Mouse (Mus musculus) liver, embryonic 15.5 days (tissue): ENCODE measurements around the gene Clic1. TPM values are rescaled to one million over a fixed set of nuclear protein-coding genes. Genes with fewer than 3 reads are reported as not detected.

Experiments
- polyA plus RNA-seq: library from polyadenylated mRNA; unstranded; fragments of >200 nt; fragmentation: Nextera tagmentation; extraction: Ambion mirVana; gene quantifications from 2 replicates; pipeline ENCODE4 v1.2.1, GENCODE M21; 2015

The Clic1 gene
- polyA plus RNA-seq, 1 experiment from 2014 or later = 122 TPM

Other genes starting within 250 kb of the Clic1 start
- 0.24 and 0.50 TPM in 2 replicates for gene Cyp21a1, start 245.4 kb upstream of the Clic1 start, polyA plus RNA-seq
- gene Stk19, start 213.0 kb upstream of the Clic1 start, polyA plus RNA-seq = 12.0 and 14.1 TPM in 2 replicates
- gene Dxo, start 212.9 kb upstream of the Clic1 start, polyA plus RNA-seq = 29.8 and 31.2 TPM in 2 replicates
- gene Skiv2l, start 199.8 kb upstream of the Clic1 start, polyA plus RNA-seq = 24.5 and 29.2 TPM in 2 replicates
- 45.6 and 46.7 TPM in 2 replicates for gene Nelfe, start 199.6 kb upstream of the Clic1 start, polyA plus RNA-seq
- gene Cfb, start 187.4 kb upstream of the Clic1 start, polyA plus RNA-seq = 281 and 374 TPM in 2 replicates
- gene Zbtb12, start 170.5 kb upstream of the Clic1 start, polyA plus RNA-seq = 0.41 and 0.64 TPM in 2 replicates
- gene Gm20547, start 167.9 kb upstream of the Clic1 start, polyA plus RNA-seq = 0.07 TPM in 1 of 2 replicates, not detected in the other
- 25.2 and 26.5 TPM in 2 replicates for gene C2, start 151.7 kb upstream of the Clic1 start, polyA plus RNA-seq
- 14.6 and 15.1 TPM in 2 replicates for gene Ehmt2, start 151.5 kb upstream of the Clic1 start, polyA plus RNA-seq
- 3.0 and 3.1 TPM in 2 replicates for gene Slc44a4, start 135.5 kb upstream of the Clic1 start, polyA plus RNA-seq
- 17.1 and 19.8 TPM in 2 replicates for gene Neu1, start 118.7 kb upstream of the Clic1 start, polyA plus RNA-seq
- 0.06 and 0.14 TPM in 2 replicates for gene Hspa1b, start 90.7 kb upstream of the Clic1 start, polyA plus RNA-seq
- gene Gm20481, start 80.1 kb upstream of the Clic1 start, polyA plus RNA-seq = 0.32 TPM in 1 of 2 replicates, not detected in the other
- 0.96 and 1.6 TPM in 2 replicates for gene Hspa1a, start 77.8 kb upstream of the Clic1 start, polyA plus RNA-seq
- gene Hspa1l, start 77.3 kb upstream of the Clic1 start, polyA plus RNA-seq = 0.25 and 0.31 TPM in 2 replicates
- 120 and 123 TPM in 2 replicates for gene Lsm2, start 68.1 kb upstream of the Clic1 start, polyA plus RNA-seq
- gene Vars, start 49.0 kb upstream of the Clic1 start, polyA plus RNA-seq = 99.0 and 133 TPM in 2 replicates
- 0.09 and 0.12 TPM in 2 replicates for gene Vwa7, start 33.4 kb upstream of the Clic1 start, polyA plus RNA-seq
- 2.2 and 2.3 TPM in 2 replicates for gene Sapcd1, start 21.9 kb upstream of the Clic1 start, polyA plus RNA-seq
- 3.4 and 4.3 TPM in 2 replicates for gene Msh5, start 3.2 kb upstream of the Clic1 start, polyA plus RNA-seq
- gene Ddah2, start 9.1 kb downstream of the Clic1 start, polyA plus RNA-seq = 18.6 and 22.8 TPM in 2 replicates
- gene Ly6g6c, start 15.4 kb downstream of the Clic1 start, polyA plus RNA-seq = 0.21 and 0.40 TPM in 2 replicates
- 3.2 and 4.4 TPM in 2 replicates for gene Mpig6b, start 16.2 kb downstream of the Clic1 start, polyA plus RNA-seq
- 0.12 and 0.26 TPM in 2 replicates for gene Ly6g6e, start 26.9 kb downstream of the Clic1 start, polyA plus RNA-seq
- 0.41 and 0.70 TPM in 2 replicates for gene Ly6g6d, start 28.1 kb downstream of the Clic1 start, polyA plus RNA-seq
- 5.1 and 7.0 TPM in 2 replicates for gene Ly6g6f, start 35.6 kb downstream of the Clic1 start, polyA plus RNA-seq
- 50.0 and 53.2 TPM in 2 replicates for gene Abhd16a, start 39.3 kb downstream of the Clic1 start, polyA plus RNA-seq
- not detected in 2 replicates for gene Ly6g5c, start 58.3 kb downstream of the Clic1 start, polyA plus RNA-seq
- gene Ly6g5b, start 65.5 kb downstream of the Clic1 start, polyA plus RNA-seq = 0.23 and 0.24 TPM in 2 replicates
- gene Gpank1, start 71.5 kb downstream of the Clic1 start, polyA plus RNA-seq = 12.8 and 15.5 TPM in 2 replicates
- gene Csnk2b, start 72.1 kb downstream of the Clic1 start, polyA plus RNA-seq = 125 TPM in 2 replicates
- 2.2 and 2.5 TPM in 2 replicates for gene D17H6S53E, start 76.4 kb downstream of the Clic1 start, polyA plus RNA-seq
- 853 and 907 TPM in 2 replicates for gene Apom, start 82.1 kb downstream of the Clic1 start, polyA plus RNA-seq
- gene Bag6, start 85.2 kb downstream of the Clic1 start, polyA plus RNA-seq = 19.3 and 20.0 TPM in 2 replicates
- 46.9 and 52.2 TPM in 2 replicates for gene Prrc2a, start 114.9 kb downstream of the Clic1 start, polyA plus RNA-seq
- 20.5 and 22.2 TPM in 2 replicates for gene Aif1, start 126.1 kb downstream of the Clic1 start, polyA plus RNA-seq
- gene Lst1, start 138.5 kb downstream of the Clic1 start, polyA plus RNA-seq = 40.1 and 40.2 TPM in 2 replicates
- gene Ltb, start 144.5 kb downstream of the Clic1 start, polyA plus RNA-seq = 1.2 and 2.0 TPM in 2 replicates
- 0.31 and 0.36 TPM in 2 replicates for gene Tnf, start 152.0 kb downstream of the Clic1 start, polyA plus RNA-seq
- 0.06 TPM in 1 of 2 replicates, not detected in the other for gene Lta, start 155.4 kb downstream of the Clic1 start, polyA plus RNA-seq
- gene Gm16181, start 170.9 kb downstream of the Clic1 start, polyA plus RNA-seq = 0.24 TPM in 1 of 2 replicates, not detected in the other
- gene Atp6v1g2, start 183.7 kb downstream of the Clic1 start, polyA plus RNA-seq = 0.58 and 0.63 TPM in 2 replicates
- gene Nfkbil1, start 185.8 kb downstream of the Clic1 start, polyA plus RNA-seq = 3.2 and 3.6 TPM in 2 replicates
- 141 and 150 TPM in 2 replicates for gene Ddx39b, start 191.8 kb downstream of the Clic1 start, polyA plus RNA-seq
- 99.7 and 119 TPM in 2 replicates for gene H2-D1, start 212.8 kb downstream of the Clic1 start, polyA plus RNA-seq